Mouse (Mus musculus) gastrocnemius, postnatal 10 days (tissue): ENCODE data around the gene Fmn2. TPM values are rescaled to one million over a fixed set of nuclear protein-coding genes. Genes with fewer than 3 reads are reported as not detected.

Experiments
- DNase-seq: peaks from one replicate; pipeline ENCODE4 v3.0.0; 2021; ENCODE audit warnings: mixed read lengths
- total RNA-seq, 2 experiments: library from RNA; stranded (reverse); gene quantifications; 2 replicates each; pipeline ENCODE4 v1.2.3; 2021

Gene Fmn2
- total RNA-seq, 2 experiments from 2014 or later, result 1.2 to 1.6 TPM

DNA sequence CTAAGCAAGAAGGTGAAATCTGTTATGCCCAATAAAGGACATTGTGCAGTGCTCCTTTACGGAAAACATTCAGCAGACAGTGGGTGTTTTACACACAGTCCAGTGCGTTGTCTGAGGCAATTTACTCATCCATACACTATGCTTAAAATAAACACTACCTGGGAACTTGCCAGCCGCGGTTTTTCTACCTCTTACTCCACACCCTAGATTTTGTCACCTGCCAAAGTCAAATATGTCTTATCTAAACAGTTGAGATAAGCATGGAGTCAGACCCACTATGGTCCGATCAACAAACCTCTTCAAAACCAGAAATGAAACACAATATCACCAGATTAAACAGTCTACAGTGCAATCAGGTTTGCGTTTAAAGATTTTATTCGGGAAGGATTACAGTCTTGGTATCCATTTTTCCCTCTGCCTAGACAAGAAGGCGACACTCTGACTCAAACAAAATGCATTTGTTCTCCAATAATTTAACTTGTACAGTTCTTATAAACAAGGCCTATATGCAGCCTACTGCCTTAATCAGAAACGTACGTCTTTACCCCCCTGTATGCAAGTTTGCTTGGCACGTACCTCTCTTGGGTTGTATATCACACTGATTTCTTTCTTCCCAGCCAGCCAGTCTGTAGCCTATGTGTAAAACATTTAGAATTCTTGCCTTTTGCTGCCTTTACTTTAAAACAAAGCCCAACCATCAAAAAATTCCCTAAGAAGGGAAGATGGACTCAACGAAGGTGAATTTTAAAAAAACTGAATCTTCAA lies 158.0 kb downstream of the Fmn2 start:
- DNase-seq, result no peak

DNA sequence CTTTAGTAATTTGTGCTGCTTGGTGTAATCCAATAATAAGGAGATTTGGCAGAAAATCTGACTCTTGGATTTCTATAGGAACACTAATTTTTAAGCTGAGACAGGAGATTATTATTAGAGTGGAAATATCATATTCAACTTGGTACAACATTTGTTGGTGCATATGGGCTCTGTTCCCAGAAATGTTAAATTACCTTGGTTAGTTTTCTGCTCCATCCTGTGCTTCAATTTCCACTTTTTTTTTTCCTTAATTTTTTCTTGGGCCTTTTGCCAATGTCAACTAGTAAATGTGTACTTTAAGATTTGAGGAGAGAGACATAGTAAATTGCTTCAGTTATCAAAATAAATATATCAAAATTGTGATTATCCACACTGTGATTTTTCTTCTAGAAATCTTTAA lies 163.5 kb downstream of the Fmn2 start:
- DNase-seq, result no peak

DNA sequence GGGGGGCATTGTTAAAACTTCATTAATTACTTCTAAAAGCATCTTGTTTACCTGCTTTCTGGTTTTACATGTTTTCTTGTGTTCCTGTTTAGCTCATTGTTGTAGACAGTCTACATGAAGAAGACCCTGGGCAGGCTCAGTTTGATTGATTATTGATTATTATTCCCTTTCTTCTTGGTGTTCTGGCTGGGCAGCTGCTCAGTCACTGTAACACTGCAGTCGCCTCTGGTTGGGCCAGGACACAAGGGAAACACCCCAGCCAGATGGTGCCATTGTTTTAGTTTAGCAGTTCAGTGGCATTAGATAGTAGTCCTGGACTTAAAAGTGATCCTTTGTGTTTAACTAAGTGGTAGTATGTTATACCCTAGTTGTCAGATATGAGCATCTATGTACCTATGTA lies 167.5 kb downstream of the Fmn2 start:
- DNase-seq, result no peak

DNA sequence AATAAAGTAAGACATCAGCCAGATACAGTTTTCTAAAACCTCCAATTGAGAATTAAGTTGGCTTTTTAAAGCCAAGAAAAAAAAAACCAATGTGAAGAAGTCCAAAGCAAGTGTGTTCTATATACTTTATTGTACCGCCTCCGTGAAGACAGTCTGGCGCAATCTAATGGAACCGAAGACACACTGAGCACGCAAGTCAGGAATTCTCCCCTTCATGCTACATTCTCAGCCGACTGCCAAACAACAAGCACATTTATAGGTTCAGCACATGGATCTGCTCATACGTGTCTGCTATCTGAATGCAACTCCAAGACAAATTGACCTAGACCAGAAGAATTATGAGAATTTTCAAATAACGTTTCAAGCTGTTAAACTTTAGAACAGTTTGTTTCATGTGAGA lies 169.2 kb downstream of the Fmn2 start:
- DNase-seq, result no peak

DNA sequence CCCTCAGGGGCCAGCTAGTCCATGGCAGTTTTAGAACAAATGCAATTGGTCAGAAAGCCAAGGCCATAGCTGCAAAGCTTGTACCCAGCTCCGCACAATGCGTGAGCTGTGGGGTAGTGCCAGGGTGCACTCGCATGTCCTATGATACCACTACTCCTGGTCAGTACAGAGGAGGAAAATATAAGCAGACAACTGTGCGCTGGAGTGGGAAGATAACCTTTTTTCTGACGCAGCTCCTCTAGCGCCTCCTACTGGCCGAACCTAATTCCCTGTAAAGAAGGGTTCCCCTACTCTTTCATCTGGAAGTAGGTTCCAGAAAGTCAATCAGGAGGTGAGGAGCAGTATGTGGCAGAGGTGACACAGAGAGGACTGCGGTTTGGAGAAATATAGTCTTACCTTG lies 173.0 kb downstream of the Fmn2 start:
- no peak for DNase-seq

DNA sequence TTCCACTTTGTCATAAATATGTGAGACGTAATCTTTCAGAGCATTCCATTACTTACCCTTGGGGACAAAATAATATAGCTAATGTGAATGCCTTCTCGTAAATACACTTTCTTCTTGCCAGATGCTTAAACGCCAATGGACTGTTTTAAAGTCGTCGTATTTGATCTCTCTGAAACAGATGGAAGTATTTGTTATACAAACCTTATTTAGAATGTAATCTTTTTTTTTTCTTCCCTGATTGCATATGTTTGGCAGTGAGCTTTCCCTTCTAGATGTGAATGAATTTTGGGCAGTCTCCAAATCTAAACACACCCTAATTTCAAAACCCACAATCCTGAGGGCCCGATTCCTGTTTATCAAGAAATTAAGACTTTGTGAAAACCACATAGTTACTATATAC lies 173.7 kb downstream of the Fmn2 start:
- no peak for DNase-seq

DNA sequence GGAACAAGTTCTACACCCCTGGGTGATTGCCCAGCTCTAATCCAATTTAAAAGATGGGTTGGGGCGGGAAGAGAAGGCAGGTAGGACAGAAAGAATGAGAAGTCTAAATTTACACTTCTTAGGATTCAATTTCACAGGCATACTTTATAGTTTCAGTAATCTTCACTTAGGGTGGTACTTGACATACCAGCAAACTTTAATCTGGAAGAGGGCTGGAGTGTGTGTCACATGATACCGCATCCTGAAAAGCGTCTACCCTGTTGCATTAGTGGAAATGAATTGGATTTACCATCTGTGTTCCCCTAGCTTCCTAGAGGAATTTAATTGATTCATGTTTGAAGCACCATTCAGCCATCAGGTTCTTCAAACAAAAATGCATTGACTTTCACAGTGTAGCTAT lies 174.6 kb downstream of the Fmn2 start:
- DNase-seq, result no peak

DNA sequence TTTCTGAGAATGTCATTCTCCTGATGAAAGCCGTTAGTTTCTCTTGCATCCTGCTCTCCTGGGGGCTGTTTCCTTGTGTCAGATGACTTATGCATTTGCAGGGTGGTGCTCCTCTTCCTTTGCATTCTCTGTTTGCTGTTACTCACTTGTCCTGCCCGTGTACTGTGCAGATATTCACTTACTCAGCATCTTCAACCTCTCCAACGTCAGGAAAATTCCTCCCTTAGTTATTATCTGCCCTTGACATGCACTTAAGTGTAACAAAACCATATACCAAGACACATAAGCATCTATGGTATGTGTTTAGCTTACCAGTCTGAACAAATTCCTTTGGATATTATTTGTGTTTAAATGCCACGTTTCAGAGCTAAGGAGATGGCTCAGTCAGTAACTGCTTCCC lies 175.6 kb downstream of the Fmn2 start:
- no peak for DNase-seq

DNA sequence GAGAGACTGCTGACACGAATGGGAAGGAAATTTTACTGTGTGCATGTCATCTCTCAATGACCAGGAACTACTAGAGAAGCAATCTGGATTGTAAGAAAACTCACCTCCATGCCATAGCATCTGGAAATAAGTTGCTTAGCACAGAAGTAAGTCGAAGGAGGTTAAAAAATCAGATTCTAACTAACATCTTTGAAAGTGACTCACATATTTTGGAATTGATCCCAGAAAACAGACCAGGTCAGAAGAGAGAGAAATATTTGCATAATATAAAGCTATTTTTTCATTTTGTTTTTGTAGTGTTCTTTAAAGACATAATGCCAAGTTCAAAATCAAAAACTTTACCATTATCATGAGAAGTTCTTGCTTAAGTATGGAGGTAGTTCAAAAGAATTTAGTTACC lies 187.7 kb downstream of the Fmn2 start:
- no peak for DNase-seq

DNA sequence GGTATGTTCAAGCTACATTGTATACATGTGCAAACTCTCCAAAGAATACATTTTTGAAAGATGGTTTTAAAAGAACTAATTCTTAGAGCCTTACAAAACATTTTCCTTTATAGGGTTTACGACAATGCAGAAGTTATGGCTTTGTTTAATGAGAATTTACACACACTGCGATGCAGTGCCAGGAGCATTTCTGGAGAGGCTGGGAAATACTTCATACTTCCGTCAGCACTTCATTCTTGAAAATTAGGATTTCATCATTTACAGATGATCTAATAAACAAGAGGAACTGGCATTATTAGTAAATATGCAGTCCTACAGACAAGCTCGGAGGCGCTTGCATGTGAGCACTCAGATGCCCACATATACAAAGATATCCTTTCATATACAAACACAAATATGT lies 199.2 kb downstream of the Fmn2 start:
- DNase-seq, result no peak

DNA sequence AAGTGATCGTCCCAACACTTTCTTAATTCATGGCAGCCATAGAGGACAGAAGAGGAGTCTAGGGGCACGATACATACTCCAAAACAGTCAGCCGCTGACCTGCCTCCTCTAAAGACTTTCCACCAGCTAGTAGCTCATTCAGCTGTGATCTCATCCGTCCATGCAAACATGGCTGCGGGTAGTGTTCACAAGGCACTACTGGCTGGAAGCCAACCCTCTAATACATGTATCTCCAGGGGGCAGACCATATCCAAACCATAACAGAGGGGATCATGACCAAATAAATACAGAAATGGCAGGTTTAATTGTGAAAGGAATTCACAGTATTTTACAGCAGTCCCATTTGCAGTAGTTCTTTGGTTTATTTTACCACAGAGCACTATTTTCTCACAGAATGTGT lies 200.2 kb downstream of the Fmn2 start:
- no peak for DNase-seq

DNA sequence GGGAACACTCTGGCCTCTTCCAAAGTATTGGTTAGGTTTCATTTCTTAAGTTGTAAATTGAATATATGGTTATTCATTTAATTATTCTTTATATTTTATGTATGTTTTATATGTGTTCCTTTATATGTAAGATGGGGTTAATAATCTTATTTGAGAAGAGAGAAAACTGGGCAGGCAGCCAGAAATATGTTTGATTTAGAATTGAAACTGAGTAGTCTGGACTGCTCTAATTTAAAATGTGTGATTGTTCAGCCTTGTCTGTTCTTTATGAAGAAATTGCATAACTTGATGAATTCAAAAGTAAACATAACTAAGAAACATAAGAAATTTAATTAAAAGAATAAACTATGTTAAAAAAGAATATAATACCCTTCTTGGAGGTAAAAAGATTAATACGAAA lies 202.3 kb downstream of the Fmn2 start:
- DNase-seq, result no peak

DNA sequence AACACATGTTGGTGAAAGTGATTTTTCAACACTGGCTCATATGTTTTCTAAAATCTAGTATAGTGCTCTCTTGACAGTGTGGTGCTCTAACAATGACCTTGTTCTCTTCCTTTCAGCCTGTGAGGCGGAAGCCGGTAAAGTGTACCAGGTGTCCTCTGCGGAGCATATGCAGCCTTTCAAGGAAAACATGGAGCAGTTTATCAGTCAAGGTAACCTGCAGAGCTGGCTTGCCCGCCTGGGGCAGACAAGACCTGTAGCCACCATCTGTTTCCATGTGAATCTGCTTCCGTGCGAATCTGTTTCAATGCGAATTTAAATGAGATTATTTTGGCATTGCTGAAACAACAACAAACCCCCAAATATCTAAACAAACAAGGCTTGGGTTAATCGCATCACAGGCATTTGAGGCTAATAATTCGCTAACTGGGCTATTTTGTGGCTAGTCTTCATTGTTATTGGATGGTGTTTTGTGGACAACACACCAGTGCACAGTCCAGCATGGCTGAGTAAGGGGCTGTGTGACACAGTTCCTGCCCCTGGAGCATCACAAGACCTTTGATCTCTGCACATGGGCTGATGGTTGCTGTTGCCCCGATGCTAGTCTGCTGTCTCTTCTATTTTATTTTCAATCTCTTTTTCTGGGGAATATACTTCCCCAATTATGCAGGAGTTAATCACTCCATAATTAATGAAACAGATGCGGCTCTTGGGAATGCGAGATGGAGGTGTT lies 218.3 kb downstream of the Fmn2 start:
- no peak for DNase-seq

DNA sequence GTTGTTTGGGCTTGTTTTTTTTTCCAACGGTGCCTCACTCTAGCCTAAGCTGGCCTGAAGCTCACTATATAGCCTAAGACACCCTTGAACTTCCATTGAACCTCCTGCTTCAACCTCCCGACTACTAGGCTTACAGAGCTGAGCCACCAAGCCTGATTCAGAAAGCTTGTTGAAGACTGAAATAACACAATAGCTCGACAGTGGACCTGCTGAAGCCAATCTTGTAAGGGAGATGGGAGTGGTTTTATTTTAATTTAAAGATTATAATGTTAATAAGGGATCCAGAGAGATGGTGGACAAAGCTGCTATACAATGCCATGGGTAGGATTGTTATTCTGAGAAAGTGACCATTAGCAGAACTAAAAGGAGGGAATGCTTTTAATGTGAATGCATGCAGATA lies 227.1 kb downstream of the Fmn2 start:
- DNase-seq, result no peak

DNA sequence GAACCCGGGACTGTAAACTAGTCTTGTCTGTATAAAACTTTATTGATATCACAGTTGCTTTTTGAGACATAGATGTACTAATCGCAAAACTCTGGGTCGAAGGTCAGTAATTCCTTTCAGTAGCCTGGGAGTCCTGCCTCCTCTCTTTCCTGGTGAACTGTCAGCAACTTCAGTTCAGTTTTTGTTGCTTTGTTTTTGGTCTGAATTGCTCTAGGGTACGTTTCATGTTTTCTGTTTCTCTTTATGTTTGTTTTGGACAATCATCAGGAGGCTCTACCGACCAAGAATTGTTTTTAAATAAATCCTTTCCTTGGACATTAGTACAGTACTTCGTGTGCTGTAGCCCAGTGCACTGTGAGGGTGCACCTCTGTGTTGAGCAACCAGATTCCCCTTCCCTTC lies 231.1 kb downstream of the Fmn2 start:
- no peak for DNase-seq

DNA sequence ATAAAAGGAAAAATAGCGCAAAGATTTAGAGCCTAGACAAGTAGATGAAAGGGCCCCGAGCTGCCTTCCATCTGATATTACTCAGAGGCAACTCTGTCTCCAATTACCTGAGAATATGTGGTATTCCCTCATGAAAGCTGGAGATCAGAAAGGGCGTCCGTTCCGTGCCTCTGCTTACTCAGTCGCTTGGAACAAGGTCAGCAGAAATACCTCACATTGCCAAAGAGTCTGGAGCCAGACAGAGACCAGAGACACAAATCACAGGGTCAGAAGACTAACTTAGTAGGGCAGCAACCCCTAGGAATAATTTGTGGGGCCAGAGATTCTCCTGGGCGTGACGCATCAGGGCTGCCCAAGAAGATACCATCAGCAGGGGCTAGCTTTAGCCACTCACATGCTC lies 237.3 kb downstream of the Fmn2 start:
- no peak for DNase-seq

DNA sequence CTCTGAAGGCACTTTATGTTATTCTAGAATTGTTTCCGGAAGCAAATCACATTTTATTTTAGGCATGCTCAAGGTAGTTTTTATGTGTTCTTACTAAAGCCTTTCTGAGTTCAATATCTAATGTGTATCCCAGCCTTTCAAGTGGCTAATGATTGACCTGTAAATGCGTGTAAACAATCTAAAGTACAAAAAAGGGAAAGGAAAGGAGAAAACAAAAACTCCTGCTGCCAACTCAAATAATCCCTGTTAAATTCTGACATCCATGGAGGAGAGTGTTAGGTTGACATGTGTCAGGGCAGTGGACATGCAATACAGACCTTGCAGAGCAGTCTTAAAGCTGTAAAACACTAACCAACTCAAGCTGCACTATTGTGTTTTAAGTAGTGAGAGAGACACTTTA lies 241.0 kb downstream of the Fmn2 start:
- no peak for DNase-seq

DNA sequence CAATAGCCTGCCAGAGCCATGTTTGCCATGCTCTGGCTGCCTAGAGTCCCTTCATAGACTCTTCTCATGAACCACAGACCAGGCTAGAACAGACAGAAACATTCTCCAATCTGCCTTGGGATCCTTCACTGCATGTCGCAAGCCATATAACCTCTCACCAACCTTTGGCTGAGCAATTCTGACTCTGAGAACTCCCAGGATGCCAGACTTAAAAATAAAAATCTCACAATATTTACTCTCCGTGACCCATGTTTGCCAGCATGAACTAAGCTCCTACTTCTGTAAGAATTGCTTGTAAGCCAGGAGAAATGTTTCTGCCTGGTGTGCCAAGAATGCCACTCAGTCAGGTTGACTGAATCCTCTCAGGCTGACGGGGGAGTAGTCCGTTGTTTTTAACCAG lies 246.9 kb downstream of the Fmn2 start:
- DNase-seq, result no peak

DNA sequence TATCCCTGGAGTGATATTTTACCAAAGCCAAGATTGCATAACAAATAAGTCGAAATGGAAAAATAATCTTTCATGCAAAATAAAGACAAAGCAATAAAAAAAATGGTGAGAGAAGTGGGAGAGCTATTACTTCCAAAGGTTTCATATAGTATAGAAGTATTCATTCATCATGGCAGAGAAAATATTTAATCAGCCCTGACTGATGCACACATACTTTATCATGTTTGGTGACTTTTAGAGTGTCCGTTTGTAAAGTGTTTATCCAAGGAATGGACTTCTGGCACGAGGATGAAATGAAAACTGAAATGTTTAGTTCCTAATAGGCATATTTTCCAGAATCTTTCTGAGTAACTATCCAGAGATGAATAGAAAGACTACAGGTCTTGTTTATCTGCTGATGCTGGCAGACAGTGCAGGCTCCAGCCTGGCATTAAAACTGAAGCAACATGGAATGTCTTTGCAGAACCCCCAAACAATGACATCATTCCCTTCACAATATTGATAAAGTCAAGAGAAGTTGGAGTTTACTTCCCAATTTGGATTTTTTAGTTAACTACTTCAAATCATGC lies 249.4 kb downstream of the Fmn2 start:
- DNase-seq, result no peak

DNA sequence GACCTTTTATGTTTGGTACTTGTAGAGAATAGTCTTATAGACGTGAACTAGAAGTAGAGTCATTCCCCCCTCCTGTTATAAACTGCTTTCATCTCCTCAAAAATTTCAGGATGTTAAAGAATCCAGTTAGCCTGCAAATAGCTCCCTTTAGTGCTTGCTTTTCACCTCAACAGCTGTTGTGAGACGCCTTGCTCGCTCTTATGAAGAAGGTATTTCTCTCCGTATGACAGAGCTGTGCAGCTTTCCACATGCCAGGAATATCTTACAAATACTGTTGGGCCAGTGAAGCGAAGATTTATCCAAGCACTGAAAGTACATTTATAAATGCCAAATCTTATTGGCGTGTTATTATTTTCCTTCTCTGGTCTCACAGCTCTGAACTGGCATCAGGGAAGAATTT lies 257.7 kb downstream of the Fmn2 start:
- DNase-seq, result no peak

DNA sequence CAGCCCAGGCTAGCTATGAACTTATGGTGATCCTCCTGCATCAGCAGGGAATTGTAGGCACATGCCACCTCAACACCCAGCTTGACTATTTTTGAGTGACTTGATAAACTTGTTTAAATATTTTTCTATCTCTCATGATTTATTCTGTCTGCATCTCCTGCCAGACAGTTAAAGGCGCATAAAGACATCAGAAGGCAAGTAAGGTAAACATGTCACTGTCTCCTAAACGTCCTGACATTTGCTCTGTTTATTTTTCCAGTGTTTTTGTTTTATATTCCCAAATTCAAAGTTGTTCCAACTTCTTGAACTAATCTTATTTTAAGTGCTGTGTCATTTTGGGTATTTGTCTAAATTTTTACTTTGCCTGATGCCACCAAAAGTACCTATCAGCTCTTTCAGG lies 264.1 kb downstream of the Fmn2 start:
- DNase-seq, result no peak

DNA sequence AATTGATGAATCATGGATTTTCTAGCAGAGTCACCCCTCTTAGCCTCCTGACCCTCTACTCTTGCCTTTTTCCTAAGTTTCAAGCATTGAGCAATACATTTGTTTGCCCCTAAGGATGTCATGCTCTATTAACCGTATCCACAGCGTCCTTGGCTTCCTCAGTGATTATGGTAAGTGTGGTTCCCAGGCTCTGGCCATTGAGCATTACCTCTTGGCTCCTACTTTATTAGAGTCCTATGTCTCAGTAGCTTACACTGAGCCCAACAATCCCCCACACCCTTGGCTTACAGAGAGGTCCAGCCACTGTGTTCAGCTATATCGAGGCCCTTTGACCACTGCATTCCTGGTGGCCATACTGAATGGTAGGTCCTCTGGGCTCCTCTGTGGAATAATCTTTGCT lies 265.2 kb downstream of the Fmn2 start:
- no peak for DNase-seq

DNA sequence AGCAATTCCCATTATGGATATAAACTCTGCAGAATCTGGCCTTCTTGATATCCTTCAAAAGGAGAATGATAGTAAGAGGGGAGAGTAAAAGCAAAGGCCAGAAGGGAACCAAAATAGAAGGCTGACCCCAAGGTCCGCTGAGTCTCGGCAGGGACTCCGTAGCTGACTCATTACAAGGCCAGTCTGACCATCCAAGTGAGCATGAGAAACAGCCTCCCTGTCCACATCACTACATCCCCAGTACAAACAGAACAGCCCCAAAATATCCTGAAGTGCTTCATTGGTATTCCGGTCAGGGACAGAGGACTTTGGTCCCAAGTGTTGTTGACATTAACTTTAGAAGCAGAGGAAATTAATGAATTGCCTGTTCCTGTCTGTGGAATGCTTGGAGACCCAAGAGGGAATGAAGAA lies 270.3 kb downstream of the Fmn2 start:
- no peak for DNase-seq

DNA sequence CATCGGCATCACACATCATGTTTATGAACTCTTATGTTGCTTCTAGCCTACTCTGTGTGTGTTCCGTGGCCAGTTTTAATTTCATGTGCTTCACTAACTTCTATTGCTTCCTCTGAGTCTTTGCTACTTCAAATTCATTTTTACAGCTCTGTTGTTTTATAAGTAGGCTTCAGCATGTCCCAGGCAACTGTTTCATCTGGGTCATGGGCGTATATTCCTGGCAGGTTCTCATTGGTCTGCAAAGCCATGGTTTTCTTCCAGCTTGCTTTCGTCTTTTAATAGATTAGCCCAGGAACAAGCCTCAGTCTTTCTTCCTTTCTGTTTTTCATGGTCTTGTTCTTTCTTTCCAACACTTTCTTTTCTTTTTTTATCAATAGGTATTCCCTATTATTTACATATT lies 279.4 kb downstream of the Fmn2 start:
- DNase-seq, result no peak
